Mouse (Mus musculus) lung, embryonic 14.5 days (tissue): ENCODE data around the gene Apbb2. TPM values are rescaled to one million over a fixed set of nuclear protein-coding genes. Genes with fewer than 3 reads are reported as not detected.

Experiments
- ATAC-seq: fragments of 200-750 bp; cut with Nextera tagmentation; 2 replicates; pipeline ENCODE4 v1.8.0; 2017; ENCODE audit warnings: mild to moderate bottlenecking, moderate TSS enrichment, moderate library complexity; ENCODE audit not compliant: insufficient read depth
- DNase-seq: peaks from one replicate; pipeline ENCODE4 v3.0.0-alpha.2; 2015
- H3K27ac ChIP-seq: fragments of 300-500 bp; sonication (generic); 2 replicates; pipeline ENCODE4 v1.5.1; 2014; ENCODE audit warnings: low read depth, mild to moderate bottlenecking, moderate library complexity
- H3K27me3 ChIP-seq: fragments of 300-500 bp; sonication (generic); 2 replicates; pipeline ENCODE4 v1.6.1; 2014; ENCODE audit warnings: low read length, control low read depth; ENCODE audit not compliant: insufficient read depth
- H3K36me3 ChIP-seq: fragments of 300-500 bp; sonication (generic); 2 replicates; pipeline ENCODE4 v1.6.1; 2014; ENCODE audit warnings: control low read depth; ENCODE audit not compliant: insufficient read depth
- H3K4me1 ChIP-seq: fragments of 300-500 bp; sonication (generic); 2 replicates; pipeline ENCODE4 v1.6.1; 2014; ENCODE audit warnings: antibody characterized with exemption, control low read depth; ENCODE audit not compliant: insufficient read depth
- H3K4me2 ChIP-seq: fragments of 300-500 bp; sonication (generic); 2 replicates; pipeline ENCODE4 v1.6.1; 2014; ENCODE audit warnings: mild to moderate bottlenecking
- H3K4me3 ChIP-seq: fragments of 300-500 bp; sonication (generic); 2 replicates; pipeline ENCODE4 v1.5.1; 2014; ENCODE audit warnings: low read depth, low read length
- H3K9ac ChIP-seq: fragments of 300-500 bp; sonication (generic); 2 replicates; pipeline ENCODE4 v1.6.1; 2014
- H3K9me3 ChIP-seq: fragments of 300-500 bp; sonication (generic); 2 replicates; pipeline ENCODE4 v1.6.1; 2016; ENCODE audit warnings: low read depth, low read length, control low read depth
- CTCF ChIP-seq: IDR thresholded peaks from 2 replicates; pipeline ENCODE4 v1.5.1; 2016; ENCODE audit warnings: antibody characterized with exemption, low read depth
- WGBS: fragments of 180-500 bp; shearing (Covaris S2); extraction: QIAGEN DNeasy Blood & Tissue Kit; methylation state at CpG from one replicate; pipeline ENCODE4 v1.1.7; 2014; 5-methylcytosine and 5-hydroxymethylcytosine counted together
- polyA plus RNA-seq: library from polyadenylated mRNA; unstranded; fragments of >200 nt; fragmentation: Nextera tagmentation; extraction: Ambion mirVana; gene quantifications from 2 replicates; pipeline ENCODE4 v1.2.1, GENCODE M21; 2014

The Apbb2 gene
- polyA plus RNA-seq, 1 experiment from 2014 or later: 54.6 TPM

DNA sequence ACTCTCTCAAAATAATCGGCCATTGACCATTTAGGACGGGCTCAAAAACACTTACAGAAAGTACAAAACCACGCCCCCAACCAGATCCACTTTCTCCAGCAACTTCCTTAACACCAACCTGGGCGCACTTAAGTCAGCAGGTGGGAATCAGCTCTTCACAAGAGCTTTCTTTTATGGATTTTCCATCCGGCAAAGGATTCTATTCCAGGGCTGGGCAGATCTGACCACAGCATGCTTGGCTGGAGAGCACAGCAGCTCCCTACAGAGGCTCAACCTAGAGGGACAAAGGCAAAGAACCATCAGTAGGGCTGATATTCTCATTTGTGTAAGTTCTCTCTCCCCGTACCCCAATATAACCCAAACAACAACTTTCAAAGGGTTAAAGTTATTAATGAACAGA, 75.2 kb downstream of the Apbb2 start:
- DNase-seq: no peak
- Histone ChIP-seq H3K27ac (no peak overlapping the region), H3K4me1 (peaks cover 11% of the 10 kb centered on the region; the same call in 1 of the 2 replicates), H3K9ac (no peak overlapping the region), H3K36me3 (no peaks in the 10 kb centered on the region), H3K27me3 (no peaks in the 10 kb centered on the region), H3K4me3 (no peak overlapping the region), H3K9me3 (peaks cover under 1% of the 10 kb centered on the region; the same call in 1 of the 2 replicates), H3K4me2 (no peak overlapping the region)
- 73% methylated on average over 6 of the region's 6 CpGs for WGBS
- TF ChIP-seq CTCF: no peak
- ATAC-seq: no peak

DNA sequence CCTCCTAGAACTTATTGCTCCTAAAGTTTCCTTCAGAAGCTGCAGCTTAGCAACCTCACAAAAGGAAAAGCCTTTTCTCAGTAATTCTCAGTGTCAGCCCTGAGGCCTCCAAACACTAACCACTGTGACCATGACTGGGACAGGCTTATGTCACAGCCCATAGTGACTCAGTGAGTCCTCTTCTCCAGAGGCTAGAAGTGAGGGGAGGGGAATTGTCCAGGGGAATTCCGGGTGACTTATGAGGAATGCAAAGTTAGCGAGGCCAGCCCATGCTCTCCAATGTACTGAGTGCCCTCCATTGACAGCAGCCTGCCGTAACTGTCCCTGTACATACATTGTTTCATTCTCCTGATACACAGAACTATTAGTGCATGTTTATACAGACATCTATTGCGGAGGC, 76.1 kb downstream of the Apbb2 start:
- 68% methylated on average over 4 of the region's 4 CpGs for WGBS
- Histone ChIP-seq H3K36me3 (no peaks in the 10 kb centered on the region), H3K4me2 (no peak overlapping the region), H3K4me3 (no peak overlapping the region), H3K9ac (no peak overlapping the region), H3K4me1 (peaks cover 10% of the 10 kb centered on the region; the same call in 1 of the 2 replicates), H3K9me3 (no peaks in the 10 kb centered on the region), H3K27me3 (no peaks in the 10 kb centered on the region), H3K27ac (no peak overlapping the region)
- no peak for TF ChIP-seq CTCF
- DNase-seq (no peak), ATAC-seq (no peak)

DNA sequence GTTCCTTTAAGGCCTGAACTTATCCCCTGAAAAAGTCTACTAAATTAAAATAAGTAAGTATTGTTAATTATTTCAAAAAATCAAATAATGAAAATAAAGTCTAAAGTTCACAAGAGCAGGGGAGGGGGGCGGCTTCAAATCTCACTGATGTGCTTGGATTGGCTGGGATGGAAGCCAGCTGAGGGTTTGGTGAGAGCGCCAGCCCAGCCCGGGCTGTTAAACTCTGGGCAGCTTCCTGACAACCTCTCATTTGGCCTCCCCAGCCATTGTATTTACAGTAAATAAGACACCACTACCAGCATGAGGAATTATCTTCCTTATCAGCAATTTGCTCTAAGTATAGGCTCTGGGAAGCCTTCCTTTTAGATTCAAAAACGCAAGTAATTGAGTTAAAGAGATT, 77.2 kb downstream of the Apbb2 start:
- Histone ChIP-seq H3K36me3 (no peaks in the 10 kb centered on the region), H3K27ac (no peak overlapping the region), H3K9ac (no peak overlapping the region), H3K4me1 (peaks cover 6% of the 10 kb centered on the region; the same call in 1 of the 2 replicates), H3K4me2 (no peak overlapping the region), H3K9me3 (no peaks in the 10 kb centered on the region), H3K27me3 (no peaks in the 10 kb centered on the region), H3K4me3 (no peak overlapping the region)
- no peak for ATAC-seq
- 58% methylated on average over 4 of the region's 4 CpGs for WGBS
- peak; percentile 50 for DNase-seq
- no peak for TF ChIP-seq CTCF

DNA sequence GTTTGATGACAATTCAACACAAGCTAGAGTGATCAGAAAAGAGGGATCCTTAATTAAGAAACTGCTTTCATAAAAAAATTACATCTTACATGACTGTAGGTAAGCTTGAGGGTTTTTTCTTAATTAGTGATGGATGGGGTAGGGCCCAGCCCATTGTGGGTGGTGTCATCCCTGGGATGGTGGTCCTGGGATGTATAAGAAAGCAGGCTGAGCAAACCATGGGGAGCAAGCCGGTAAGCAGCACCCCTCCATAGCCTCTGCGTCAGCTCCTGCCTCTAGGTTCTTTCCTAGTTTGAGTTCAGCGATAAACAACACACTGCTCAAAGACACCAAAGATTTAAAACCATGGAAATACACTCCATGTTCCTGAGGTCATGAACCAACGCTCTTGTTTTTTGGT, 78.3 kb downstream of the Apbb2 start:
- no peak overlapping the region for H3K4me3 ChIP-seq
- no peak for ATAC-seq
- H3K9me3 ChIP-seq: no peaks in the 10 kb centered on the region
- no peak for TF ChIP-seq CTCF
- no peaks in the 10 kb centered on the region for H3K36me3 ChIP-seq
- 96% methylated on average over 4 of the region's 4 CpGs for WGBS
- no peak overlapping the region for H3K9ac ChIP-seq
- DNase-seq: no peak
- H3K27ac ChIP-seq: no peak overlapping the region
- H3K27me3 ChIP-seq: no peaks in the 10 kb centered on the region
- peaks cover 11% of the 10 kb centered on the region; the same call in 1 of the 2 replicates for H3K4me1 ChIP-seq
- H3K4me2 ChIP-seq: no peak overlapping the region

DNA sequence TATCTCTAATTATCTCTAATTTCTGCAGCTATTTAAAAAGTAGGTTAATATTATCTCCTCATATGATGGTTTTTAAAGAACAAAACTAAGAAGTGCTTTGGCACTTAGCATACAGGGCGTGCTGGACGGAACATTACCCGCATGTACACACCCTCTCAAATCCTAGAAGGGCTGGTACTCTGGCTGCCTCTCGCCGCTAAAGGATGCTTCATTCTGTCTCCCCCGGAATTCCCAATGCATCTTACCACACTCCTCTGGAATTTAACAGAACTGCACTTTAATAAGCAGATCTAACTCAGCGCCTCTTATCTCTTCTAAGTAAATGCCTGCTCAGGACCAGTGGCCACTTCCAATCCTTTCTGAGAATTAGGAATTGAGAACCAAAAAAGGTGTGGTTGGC, 80.8 kb downstream of the Apbb2 start:
- peak; percentile 22 for DNase-seq
- Histone ChIP-seq H3K4me3 (no peak overlapping the region), H3K36me3 (no peaks in the 10 kb centered on the region), H3K27me3 (no peaks in the 10 kb centered on the region), H3K9ac (no peak overlapping the region), H3K9me3 (no peaks in the 10 kb centered on the region), H3K27ac (no peak overlapping the region), H3K4me2 (no peak overlapping the region), H3K4me1 (peaks cover 20% of the 10 kb centered on the region)
- no peak for TF ChIP-seq CTCF
- ATAC-seq: no peak
- 51% methylated on average over 7 of the region's 7 CpGs for WGBS

DNA sequence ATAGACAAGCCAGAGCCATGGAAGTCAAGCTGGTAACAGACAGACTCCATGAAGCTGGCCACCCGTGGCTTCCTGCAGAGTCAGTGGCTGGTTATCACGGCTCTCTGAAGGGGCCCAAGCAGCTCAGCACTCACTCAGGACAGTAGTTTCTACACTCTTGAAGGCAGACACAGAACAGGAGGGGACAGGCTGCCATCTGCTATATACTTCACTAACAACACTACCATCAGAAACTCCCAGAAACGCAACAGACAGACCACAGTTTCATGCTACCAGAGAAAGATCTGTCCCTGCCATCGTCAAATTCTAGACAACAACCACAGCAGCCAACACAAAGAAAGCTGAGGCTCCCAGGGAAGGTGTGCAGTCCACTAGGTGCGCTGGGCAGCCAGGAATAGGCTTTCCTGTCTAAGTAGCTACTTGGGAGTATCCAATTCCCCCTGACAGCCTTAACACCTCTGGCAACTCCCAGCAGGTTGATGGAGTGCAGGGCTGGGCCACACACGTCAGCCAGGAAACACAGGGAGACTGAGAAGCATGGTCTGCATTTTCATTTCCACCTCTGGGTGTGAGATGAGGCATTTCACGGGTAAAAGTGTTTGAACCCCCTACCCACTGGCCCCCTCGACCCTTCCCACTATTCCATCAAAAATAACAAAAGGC, 81.8 kb downstream of the Apbb2 start:
- Histone ChIP-seq H3K9ac (no peak overlapping the region), H3K27me3 (no peaks in the 10 kb centered on the region), H3K9me3 (no peaks in the 10 kb centered on the region), H3K4me1 (peaks cover 23% of the 10 kb centered on the region), H3K36me3 (no peaks in the 10 kb centered on the region), H3K4me3 (no peak overlapping the region), H3K4me2 (no peak overlapping the region), H3K27ac (peak overlapping the region; percentile 71)
- no peak for TF ChIP-seq CTCF
- ATAC-seq (no peak), DNase-seq (no peak)
- 35% methylated on average over 8 of the region's 8 CpGs for WGBS

DNA sequence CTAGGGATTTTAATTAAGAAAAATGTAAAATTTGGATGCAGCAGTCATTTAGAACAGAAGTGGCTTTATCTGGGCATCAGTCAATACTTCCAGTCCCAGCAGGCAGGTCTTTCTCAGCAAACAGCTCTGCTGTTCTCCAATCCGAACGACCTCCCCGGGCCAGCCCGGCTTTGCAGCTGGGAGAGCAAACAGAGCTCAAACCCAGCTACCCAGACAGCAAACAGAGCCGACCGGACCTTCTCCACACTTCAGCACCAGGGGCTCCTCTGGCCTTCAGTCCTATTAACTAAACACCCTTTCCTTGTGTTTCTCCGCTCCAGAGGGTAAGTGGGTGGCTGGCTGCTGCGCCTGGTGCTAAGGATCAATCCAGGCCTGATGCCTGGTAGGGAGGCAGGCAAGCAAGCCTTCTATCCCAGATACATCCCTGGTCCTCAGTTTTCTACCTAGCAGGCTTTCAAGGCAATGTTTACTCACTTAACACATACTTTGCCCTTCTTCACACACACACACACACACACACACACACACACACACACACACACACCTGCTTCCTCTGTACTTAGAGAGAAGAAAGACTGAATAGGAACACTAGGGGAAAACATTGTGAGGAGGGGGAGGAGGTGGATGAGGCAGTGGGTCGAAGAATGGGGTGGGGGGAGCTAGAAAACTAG, 82.9 kb downstream of the Apbb2 start:
- ATAC-seq: peak; percentile 39; the same call in 1 of the 2 replicates
- WGBS: 35% methylated on average over 9 of the region's 9 CpGs

More for the DNA sequence above, 82.9 kb downstream of the Apbb2 start:
- no peak for TF ChIP-seq CTCF
- Histone ChIP-seq H3K4me2 (peak overlapping the region; percentile 21; the same call in 1 of the 2 replicates), H3K9me3 (no peaks in the 10 kb centered on the region), H3K4me1 (peaks cover 25% of the 10 kb centered on the region), H3K4me3 (no peak overlapping the region), H3K36me3 (no peaks in the 10 kb centered on the region), H3K27me3 (no peaks in the 10 kb centered on the region), H3K9ac (no peak overlapping the region), H3K27ac (peak overlapping the region; percentile 71)
- peak; percentile 49 for DNase-seq
